Mouse (Mus musculus) layer of hippocampus, adult 11-12 months (tissue): ENCODE measurements at regions not wholly inside any gene's neighbourhood (a gene's known extent, or its start where the extent isn't known, plus 50 kb on each side); places are given as distances from the start of the nearest gene placed in this dataset.
A peak's percentile ranks its signal among the peaks of the same experiment; 100 is the strongest.

Experiments used
- DNase-seq: peaks from one replicate; pipeline ENCODE4 v3.0.0; 2022; ENCODE audit warnings: low spot score

DNA sequence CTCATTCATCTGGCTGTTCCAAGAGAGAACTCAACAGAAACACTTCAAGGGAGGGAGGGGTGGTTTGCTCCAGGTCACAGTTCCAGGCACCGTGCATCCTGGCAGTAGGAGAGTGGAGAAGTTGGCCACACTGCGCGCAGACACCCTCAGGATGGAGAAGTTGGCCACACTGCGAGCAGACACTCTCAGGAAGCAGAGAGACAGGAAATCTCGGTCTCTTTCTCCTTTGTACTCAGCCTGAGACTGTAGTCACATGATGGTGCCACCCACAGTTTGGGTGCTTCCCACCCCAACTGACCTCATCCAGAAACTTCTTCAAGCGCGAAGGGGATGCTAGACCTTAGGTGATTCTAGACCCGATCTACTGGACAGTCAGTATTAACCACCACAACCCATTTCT is 170.4 kb downstream of the Bcl11b start:
- no peak for DNase-seq

DNA sequence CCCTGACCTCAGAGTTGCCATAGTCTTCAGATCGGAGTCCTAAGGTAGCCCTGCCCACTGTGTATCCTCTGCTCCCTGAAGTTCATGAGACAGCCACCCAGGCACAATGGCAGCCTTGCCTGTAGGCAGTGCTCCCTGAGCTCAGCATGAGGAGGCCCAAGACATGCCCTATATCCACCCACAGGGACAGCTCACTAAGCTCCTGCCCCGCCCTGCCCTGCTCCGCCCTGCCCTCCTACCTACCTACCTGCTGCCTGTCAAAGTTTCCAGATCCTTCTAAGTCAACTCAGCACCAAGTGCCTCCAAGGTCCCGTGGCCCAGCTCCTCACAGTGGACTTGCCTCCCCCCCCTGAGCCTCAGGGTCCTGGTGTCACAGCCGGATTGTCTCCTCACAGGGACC is 168.9 kb downstream of the Bcl11b start:
- DNase-seq = no peak

- peak; percentile 18 for DNase-seq
Measured at GRCm38 (mm10) chr12:107837741-107838140, 165.7 kb downstream of the Bcl11b start.

DNA sequence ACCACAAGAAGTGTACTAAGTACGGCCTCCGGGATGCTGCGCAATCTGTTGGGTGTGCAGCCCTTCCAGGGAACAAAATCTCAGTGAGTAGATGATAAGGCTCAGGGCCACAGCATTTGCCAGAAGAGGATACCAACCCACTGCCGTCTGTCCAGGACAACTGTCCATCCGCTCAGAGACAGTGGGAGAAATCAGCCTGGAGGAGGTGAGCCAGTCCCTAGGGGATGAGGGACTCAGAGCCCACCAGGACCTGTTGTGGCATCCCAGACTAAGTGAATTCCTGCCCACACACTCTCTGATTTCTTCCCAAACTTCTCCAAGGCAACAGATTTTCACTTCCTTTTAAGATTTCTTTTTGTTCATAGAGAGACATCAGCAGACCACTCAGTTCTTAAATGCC is 158.8 kb downstream of the Bcl11b start:
- DNase-seq = no peak

DNA sequence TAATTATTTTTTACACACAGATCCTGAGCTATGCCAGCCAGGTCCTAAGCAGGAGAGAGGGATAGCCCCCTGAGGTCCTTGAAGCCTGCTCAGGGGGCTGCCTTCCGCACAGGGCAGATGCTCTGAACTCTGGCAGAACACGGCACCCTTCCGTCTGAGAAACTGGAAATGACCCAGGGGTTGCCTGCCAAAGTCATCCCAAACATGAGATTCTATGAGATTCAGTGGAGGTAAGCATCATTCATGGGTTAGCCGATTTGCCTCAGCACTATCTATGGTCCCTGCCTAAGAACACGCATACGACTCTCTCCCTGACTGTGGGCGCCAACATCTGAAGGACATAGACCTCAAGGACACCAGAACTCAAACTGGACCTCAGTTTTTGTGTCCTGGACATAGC is 152.8 kb downstream of the Bcl11b start:
- no peak for DNase-seq

- DNase-seq = no peak
Measured at GRCm38 (mm10) chr12:107852921-107853320, 150.5 kb downstream of the Bcl11b start.

DNA sequence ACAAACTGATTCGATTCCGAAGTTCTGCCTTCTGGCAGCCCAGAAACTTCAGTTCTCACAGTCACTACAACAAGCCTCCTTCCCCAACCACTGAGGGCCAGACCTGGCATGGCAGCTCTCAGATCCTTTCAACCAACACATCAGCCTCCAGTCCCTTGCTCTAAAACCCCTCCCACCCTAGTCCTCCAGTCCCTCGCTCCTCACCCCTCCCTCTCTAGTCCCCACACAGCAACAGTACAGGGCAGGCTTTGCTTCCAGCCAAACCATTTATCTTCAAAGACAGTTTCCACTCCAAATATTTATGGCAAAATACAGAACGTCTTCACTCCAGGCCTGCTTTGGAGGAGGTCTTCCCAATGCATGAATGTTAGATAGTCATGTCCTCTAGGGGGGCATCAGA is 147.9 kb downstream of the Bcl11b start:
- DNase-seq = no peak

DNA sequence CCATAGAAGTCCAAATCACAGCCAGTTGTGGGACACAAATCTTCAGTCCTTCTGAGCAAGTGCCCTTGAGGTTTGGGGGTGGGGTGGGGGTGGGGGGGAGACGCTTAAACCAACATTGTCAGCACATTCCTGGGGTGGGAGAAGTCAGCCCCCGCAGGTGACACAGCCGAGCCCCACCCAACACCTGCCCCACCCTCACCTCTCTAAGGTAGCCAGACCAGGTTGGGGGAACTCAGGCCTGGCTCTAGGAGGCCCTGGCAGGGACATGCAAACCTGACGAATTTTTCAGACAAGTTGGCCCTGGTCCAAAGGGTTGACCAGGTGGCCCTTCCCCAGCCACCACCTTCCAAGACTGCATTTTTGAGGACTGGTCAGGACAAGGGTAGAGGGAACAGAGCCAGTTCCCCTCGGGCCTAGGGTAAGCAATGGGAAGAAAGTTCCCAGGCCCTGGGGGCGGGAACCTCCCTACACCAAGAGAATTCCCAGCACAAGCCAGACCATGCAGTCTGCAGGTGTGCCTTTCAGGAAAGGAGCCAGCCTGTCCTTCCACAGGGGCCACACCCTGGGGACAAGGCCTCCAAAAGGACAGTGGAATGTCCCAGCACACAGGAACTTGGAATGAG is 146.9 kb downstream of the Bcl11b start:
- no peak for DNase-seq

GRCm38 (mm10) chr12:107858536-107859280 is 144.7 kb downstream of the Bcl11b start:
- no peak for DNase-seq

DNA sequence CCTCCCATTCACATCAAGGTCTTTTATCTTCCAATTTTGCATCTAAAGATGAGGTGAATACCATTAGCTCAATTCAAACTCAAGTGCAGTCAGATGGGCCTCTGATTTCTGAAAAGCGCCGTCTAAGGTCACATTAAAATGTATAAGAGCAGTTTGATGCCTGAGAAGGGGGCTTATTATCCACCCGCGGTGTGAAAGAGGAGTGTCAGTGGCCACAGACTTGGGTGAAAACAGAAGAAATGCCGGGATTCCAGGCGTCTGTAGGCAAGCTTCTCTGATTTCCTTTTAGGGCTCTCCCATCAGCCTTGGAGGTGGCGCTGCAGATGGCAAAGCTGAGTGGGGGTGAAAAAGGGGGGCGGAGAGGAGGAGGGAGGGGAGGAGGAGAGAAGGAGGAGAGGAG is 143.7 kb downstream of the Bcl11b start:
- no peak for DNase-seq

DNA sequence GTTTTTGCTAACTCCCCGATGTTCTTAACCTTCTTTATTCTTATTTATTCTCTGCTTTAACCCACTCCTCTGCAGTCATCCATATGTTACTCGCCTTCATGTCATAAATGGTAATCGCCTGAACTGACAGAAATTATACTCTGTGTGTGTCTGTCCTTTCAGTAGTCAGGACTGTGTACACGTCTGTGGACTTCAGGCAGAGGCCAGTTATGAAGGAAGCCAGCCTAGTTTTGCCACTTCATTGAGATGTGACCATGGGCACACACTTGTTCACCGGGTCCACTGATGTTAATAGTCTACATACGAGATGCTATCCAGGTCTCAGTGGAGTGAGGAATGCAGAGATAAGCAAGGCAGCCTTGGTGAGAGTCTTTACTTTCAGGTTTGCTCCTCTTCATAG is 143.0 kb downstream of the Bcl11b start:
- DNase-seq = no peak
